Mouse (Mus musculus) brain, embryonic 14.5 days (tissue): Measurements from ENCODE around the gene Emc6.

Experiments used
- CTCF ChIP-seq: fragments of 200-500 bp; IDR thresholded peaks from 2 replicates; pipeline ENCODE4 v1.5.1; 2012; ENCODE audit warnings: inconsistent platforms, mild to moderate bottlenecking, moderate library complexity, borderline replicate concordance; ENCODE audit not compliant: insufficient read depth, insufficient read length; ENCODE audit errors: extremely low read depth
- POLR2A ChIP-seq: fragments of 200-500 bp; IDR thresholded peaks from 2 replicates; pipeline ENCODE4 v1.6.1; 2012; ENCODE audit warnings: mild to moderate bottlenecking, inconsistent platforms, borderline replicate concordance; ENCODE audit not compliant: poor library complexity, insufficient read depth, insufficient read length, severe bottlenecking; ENCODE audit errors: extremely low read depth

DNA sequence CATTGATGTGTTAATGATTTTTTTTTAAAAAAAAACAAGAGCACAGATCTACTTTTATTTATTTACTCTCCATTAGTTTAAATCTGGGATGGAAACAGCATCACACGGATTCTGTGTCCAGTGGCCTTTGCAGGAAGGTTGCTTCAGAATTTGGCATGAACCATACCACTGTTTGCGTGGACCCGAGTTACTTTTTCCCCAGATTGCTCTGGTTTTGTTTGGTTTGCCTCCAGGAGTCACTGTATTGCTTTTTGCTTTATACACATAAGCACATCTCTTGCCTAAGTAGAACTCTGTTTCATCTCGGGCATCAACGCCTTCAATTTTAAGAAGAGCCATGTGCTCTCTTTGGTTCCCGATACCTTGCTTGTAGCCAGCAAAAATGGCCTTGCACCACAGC, 49.0 kb upstream of the Emc6 start:
- TF ChIP-seq POLR2A (no peak), CTCF (no peak)
